Mouse (Mus musculus) right cerebral cortex, postnatal 14 days (tissue): ENCODE data around the gene Aldh1l1.
"Not testable (repeated sequence)": the region's sequence is repeated elsewhere in the genome, so short reads cannot be mapped to it uniquely, and the experiment has no call there.

Source experiments
- DNase-seq: peaks from one replicate; pipeline ENCODE4 v3.0.0; 2022

Gene Aldh1l1

DNA sequence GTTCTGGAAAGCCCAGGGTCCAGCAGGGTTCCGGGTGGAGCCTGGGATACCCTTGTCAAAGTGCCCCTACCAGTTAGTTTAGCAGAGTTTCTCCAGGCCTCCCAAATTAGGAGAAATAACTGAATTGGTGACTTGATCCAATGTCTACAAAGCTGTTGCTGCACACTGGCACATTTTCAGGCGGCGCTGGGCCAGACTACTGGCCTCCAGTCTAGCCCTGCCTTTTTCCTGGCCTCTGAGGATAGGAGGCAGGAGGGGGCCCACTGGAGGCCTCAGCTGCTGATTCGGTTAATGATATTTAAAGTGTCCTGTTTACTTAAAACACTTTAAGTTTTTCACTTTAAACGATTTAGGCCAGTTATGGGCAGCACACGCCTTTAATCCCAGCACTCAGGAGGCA lies 138.0 kb downstream of the Aldh1l1 start:
- DNase-seq = no peak

- DNase-seq = no peak
These were observed 138.5 kb downstream of the Aldh1l1 start for GRCm38 (mm10) chr6:90624733-90625132.

GRCm38 (mm10) chr6:90625207-90625994 lies 139.2 kb downstream of the Aldh1l1 start:
- no peak for DNase-seq

GRCm38 (mm10) chr6:90627556-90627955 lies 141.3 kb downstream of the Aldh1l1 start:
- no peak for DNase-seq

DNA sequence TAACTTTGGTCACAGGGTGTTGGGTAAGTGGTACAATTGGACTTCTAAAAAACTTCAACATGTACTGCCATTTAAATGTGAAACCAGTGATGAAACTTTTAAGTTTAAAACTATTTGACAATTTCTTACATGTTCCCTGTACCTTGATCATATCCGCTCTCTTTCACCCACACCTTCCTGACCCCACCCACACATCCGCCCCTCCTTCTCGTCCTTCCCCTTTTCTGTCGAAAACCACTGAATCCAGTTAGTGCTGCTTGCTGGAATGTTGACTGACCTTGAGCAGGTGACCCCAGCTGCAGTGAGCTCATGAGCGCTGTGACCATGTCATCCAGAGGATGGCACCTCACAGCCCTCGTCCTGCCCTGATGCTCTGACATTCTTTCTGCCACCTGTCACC lies 143.3 kb downstream of the Aldh1l1 start:
- DNase-seq = no peak

DNA sequence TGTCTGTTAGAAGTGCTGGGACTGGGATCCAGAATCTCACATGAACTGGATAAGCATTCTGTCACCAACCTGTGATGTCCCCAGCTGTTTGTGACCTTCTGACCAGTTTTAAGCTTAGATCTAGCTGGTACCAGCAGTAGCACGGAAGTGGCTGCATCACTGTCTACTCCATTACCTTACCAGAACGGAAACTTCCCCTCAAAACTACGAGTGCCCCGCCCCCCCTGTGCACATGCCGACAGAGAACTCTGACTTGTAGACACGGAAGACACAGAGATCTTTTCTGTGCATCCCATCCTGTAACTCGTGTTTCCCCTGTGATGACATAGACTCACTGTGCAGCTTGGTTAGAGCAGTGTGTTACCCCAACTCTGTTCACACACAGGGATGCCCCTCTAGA lies 144.2 kb downstream of the Aldh1l1 start:
- DNase-seq = no peak

DNA sequence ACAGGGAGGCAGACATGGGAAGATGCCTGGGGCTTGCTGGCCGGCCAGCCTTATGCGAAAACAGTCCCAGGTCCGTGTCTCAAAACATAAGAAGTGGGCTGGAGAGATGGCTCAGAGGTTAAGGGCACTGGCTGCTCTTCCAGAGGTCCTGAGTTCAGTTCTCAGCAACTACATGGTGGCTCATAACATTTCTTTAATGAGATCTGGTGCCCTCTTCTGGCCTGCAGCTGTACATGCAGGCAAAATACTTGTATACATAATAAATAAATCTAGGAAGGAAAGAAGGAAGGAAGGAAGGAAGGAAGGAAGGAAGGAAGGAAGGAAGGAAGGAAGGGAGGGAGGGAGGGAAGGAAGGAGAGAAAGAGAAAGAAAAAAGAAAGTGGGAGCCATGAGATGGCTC lies 146.3 kb downstream of the Aldh1l1 start:
- not testable (repeated sequence) for DNase-seq

DNA sequence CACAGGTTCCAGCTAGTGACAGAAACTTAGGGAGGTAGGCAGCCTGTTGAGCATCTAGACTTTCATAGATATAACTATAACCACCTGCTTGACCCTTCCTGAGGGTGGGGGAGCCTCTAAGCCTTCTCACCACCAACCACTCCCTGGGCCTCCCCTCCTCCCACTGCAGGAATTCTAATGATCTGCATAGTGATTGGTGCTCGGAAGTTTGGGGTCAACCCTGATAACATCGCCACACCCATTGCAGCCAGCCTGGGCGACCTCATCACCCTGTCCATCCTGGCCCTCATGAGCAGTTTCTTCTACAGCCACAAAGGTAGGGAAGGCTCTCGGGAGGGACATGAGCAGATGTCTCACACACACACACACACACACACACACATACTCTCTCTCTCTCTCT lies 148.9 kb downstream of the Aldh1l1 start:
- no peak for DNase-seq

DNA sequence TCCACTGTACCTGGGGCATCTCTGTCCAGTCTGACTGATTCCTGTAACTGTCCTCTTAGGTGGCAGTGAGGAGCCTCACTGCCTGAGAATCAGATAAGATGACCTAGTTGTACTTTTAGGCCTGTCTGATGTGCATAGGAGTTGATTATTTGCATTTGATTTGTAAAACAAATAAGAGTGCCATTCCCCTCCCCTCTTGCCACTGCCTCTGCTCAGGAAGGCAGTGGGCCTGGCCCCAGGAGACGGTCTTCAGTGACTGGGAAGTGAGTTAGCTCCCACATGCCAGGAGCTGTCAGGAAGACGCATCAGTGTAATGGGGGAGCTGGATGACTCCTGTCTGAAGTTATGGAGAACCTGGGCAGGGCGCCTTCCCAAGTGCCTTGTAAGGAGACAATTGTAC lies 149.4 kb downstream of the Aldh1l1 start:
- no peak for DNase-seq

DNA sequence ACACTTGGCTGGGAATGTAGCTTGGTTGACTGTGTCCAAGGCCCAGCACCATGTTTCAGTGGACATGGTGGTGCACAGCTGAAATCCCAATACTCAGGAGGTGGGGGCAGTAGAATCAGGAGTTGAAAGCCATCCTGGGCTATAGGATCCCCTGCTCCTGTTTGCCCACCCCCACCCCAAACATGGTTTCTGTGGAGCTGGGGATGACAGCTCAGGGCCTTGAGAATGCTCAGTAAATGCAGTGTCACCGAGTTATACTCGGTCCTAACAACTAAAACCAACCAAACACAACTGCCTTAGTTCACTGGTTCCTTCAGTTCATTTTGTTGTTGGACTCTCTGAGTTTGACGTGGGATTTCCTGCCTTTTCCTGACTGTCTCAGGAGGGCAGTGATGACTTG lies 156.8 kb downstream of the Aldh1l1 start:
- no peak for DNase-seq

DNA sequence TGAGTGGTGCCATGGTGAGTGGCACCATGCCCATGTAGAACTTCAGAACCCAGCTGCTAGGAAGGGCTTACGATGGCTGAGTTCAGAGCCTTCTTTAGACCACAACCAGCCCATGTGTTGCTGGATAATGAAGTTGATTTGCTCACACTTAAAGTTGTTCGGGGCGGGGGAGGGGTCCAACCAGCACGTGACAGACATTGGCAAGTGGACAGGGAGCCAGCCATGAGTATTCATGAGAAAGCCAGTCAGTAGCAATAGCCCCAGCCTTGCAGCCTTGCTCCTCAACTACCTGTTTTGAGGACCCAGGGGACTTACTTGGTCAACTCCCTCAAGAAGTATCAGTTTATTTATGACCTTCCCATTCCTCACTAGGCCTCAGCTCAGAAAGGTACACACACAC lies 158.7 kb downstream of the Aldh1l1 start:
- DNase-seq = no peak

DNA sequence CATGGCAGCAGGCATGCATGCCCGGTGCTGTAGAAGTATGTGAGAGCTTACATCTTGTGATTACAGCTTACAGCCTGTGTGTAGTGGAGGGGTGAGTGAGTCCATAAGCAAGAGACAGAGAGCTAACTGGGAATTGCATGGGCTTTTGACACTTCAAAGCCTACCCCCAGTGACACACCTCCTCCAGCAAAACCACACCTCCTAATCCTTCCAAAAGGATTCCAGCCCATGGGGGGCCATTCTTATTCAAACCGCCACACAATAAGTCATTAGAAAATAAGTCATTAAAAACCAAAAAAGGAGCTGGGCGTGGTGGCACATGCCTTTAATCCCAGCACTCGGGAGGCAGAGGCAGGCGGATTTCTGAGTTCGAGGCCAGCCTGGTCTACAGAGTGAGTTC lies 162.2 kb downstream of the Aldh1l1 start:
- DNase-seq = no peak

DNA sequence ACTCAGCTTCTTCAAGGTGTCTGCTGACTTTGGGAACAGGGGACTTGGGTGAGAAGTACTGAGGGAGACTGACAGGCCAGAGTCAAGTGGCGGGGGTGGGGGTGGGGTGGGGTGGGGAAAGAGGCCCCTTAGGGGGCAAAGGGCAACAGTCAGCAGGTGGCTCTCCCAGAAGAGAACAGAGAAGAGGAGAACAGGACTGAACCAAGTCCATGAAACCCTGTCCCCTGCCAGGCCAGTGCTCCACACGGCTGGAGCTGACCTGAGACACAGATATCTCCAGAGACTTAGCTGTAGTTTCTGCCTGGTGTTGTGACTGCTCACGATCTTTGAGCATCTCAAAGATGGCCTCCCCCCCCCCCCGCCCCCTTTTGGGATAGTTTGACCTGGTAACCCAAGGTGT lies 163.1 kb downstream of the Aldh1l1 start:
- DNase-seq = no peak
